Mouse (Mus musculus) kidney, postnatal 14 days (tissue): ENCODE measurements at regions not wholly inside any gene's neighbourhood (a gene's known extent, or its start where the extent isn't known, plus 50 kb on each side); places are given as distances from the start of the nearest gene placed in this dataset.

Experiments
- DNase-seq: peaks from one replicate; pipeline ENCODE4 v3.0.0; 2022; ENCODE audit warnings: mixed read lengths

- no peak for DNase-seq
These were observed 176.3 kb upstream of the Crim1 start for GRCm38 (mm10) chr17:78023507-78024355.

- no peak for DNase-seq
These were observed 175.7 kb upstream of the Crim1 start for GRCm38 (mm10) chr17:78024356-78024723.

GRCm38 (mm10) chr17:78025294-78025693, 174.8 kb upstream of the Crim1 start:
- no peak for DNase-seq

- DNase-seq, result peak; percentile 2
These were observed 164.4 kb upstream of the Crim1 start for GRCm38 (mm10) chr17:78035648-78036047.

- no peak for DNase-seq
These were observed 159.7 kb upstream of the Crim1 start for GRCm38 (mm10) chr17:78040338-78040737.

GRCm38 (mm10) chr17:78041204-78041603, 158.8 kb upstream of the Crim1 start:
- DNase-seq, result no peak

GRCm38 (mm10) chr17:78049766-78050165, 150.3 kb upstream of the Crim1 start:
- no peak for DNase-seq

- DNase-seq, result no peak
These were observed 149.8 kb upstream of the Crim1 start for GRCm38 (mm10) chr17:78050203-78050602.

GRCm38 (mm10) chr17:78075892-78076291, 124.2 kb upstream of the Crim1 start:
- DNase-seq, result no peak

- DNase-seq, result no peak
These were observed 121.7 kb upstream of the Crim1 start for GRCm38 (mm10) chr17:78078381-78078780.

GRCm38 (mm10) chr17:78084419-78084818, 115.6 kb upstream of the Crim1 start:
- no peak for DNase-seq

- no peak for DNase-seq
These were observed 113.1 kb upstream of the Crim1 start for GRCm38 (mm10) chr17:78086963-78087362.

- DNase-seq, result no peak
These were observed 102.3 kb upstream of the Crim1 start for GRCm38 (mm10) chr17:78097699-78098098.

GRCm38 (mm10) chr17:78108793-78109192, 91.3 kb upstream of the Crim1 start:
- DNase-seq, result no peak

- peak; percentile 1 for DNase-seq
These were observed 90.5 kb upstream of the Crim1 start for GRCm38 (mm10) chr17:78109364-78110222.

- no peak for DNase-seq
These were observed 67.9 kb upstream of the Crim1 start for GRCm38 (mm10) chr17:78132116-78132515.

GRCm38 (mm10) chr17:78137986-78138385, 62.1 kb upstream of the Crim1 start:
- no peak for DNase-seq

GRCm38 (mm10) chr17:78140660-78141059, 59.4 kb upstream of the Crim1 start:
- DNase-seq, result no peak

GRCm38 (mm10) chr17:78141136-78141535, 58.9 kb upstream of the Crim1 start:
- DNase-seq, result no peak

GRCm38 (mm10) chr17:78142431-78142830, 57.6 kb upstream of the Crim1 start:
- DNase-seq, result no peak

- DNase-seq, result no peak
These were observed 54.7 kb upstream of the Crim1 start for GRCm38 (mm10) chr17:78145335-78145734.
